Mouse (Mus musculus): Measurements from ENCODE around the gene Gm20388.

DNA sequence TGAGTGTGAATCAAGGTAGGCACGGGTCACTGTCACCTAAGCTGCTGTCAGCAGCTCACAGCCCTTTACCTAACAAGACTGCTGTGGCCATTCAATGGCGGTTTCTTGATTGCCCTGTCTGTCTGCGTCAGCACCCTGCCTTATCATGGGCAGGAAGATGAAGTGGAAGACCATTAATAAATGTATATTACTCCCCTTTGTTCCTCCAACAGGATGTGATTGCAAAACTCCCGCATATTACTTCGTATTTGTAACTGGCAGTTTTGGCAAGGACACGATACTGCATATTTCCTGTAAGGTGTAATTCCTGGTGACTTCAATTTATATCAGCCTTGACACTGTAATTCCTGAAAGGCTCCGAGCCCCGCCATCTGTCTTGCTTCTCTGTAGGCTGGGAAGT is 4330.3 kb downstream of the Gm20388 start:
- TF ChIP-seq CTCF (IDR thresholded peaks at IDR 0.05; ENCODE audit: low read depth) (no peak), EP300 (IDR thresholded peaks at IDR 0.05; ENCODE audit: low read depth) (no peak)
